Mouse (Mus musculus): ENCODE measurements at regions not wholly inside any gene's neighbourhood (a gene's known extent, or its start where the extent isn't known, plus 50 kb on each side); places are given as distances from the start of the nearest gene placed in this dataset.
A peak's percentile ranks its signal among the peaks of the same experiment; 100 is the strongest.
"Not testable (repeated sequence)": the region's sequence is repeated elsewhere in the genome, so short reads cannot be mapped to it uniquely, and the experiment has no call there.

DNA sequence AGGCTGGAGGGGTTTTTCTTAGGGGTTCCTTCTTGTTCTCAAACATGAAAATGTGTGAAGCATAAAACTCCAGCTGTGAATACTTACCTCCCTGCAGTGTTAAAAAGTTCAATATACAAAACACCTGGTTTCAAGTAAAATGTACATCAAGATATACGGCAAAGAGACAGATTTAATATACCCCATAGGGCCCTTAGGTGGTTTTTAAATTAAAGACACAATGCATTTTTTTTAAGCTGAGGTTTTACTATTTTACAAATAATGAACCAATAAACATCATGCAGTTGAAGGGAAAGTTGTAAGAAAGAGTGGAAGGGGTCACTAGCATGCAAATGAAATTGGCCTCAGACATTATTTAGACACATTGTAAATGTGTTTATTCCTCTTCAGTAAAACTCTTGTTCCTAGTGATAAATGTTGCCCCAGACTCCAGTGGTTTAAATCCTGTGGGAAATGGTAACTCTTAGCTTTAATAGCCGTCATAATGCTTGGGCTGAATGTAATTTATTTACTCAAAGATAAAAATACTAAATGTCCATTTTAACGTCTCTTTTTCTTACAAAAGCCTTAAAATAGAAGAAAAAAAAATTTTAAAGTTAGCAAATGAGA, 1337.9 kb downstream of the Efnb2 start:
- DNase-seq = no peak

DNA sequence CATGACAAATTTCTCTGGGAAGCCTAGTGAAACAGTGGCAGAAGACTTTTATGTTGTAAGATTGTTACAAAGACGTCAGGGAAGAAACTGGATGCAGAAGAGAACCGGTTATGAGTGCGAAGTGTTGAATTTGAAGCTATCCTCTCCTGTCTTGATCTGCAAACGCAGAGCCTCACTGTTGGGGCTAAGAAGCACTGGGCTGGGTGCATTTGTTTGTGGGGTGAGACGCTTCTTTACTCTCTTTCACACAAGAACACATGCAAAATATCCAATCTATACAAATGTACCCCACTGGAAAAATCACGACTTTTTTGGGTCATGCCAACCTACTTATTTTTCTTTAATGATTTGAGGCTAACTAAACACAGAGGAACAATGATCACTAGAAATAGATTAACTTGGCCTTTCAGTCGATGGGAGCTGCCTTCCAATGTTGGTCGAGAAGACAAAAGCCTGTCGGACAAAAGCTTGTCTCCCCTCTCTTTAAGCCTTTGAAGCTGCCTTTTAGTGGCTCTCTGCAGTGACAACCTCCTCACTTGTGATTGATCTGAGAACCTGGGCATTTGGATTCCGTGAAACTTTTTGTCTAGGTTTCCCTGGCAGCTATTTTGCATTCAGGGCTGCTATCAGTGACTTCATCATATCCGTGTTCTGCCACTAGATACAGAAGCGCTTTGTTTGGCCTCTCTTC, 1338.5 kb downstream of the Efnb2 start:
- DNase-seq = no peak

DNA sequence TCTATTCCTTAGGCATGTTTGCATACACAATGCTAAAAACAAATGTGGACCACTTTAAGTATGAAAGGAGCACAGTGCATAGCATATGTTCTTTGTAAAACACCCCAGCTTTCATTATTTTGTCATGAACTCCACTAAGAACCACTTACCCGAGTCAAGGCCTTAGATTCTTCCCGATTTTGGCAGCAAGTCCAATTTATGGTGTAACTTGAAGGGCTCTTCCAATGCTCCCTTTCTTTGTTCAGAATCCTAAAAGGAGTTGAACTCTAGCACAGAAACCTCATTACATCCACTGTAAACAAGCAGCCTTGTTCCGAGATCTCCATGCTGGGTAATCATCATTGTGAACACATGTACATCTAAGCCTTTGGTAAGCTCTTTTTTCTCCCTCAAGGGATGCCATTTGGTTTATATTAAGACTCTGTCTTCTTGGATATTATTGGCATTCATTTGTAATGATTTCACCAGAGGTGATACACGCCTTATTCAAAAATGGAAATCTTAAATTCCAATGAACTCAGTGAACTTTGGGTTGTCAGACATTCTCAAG, 1344.2 kb downstream of the Efnb2 start:
- no peak for DNase-seq

DNA sequence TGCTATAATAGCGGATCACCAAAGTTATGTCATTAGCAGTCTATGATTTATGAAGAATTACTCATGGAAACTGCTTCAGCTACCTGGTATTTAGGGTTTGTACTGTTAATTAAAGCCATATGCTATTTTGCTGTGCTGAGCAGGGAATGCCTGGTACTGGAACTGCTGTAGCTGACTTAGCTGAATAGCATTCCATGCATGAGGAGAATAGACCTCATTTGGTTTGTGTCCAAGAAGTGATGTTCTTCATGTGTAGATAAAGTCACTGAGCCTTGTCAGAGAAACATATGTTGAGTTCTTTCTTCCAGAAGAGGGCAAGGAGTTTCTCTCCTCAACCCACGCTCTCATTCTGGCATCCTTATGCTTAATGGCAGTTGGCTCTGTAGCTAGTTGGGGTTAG, 1351.8 kb downstream of the Efnb2 start:
- DNase-seq = no peak

DNA sequence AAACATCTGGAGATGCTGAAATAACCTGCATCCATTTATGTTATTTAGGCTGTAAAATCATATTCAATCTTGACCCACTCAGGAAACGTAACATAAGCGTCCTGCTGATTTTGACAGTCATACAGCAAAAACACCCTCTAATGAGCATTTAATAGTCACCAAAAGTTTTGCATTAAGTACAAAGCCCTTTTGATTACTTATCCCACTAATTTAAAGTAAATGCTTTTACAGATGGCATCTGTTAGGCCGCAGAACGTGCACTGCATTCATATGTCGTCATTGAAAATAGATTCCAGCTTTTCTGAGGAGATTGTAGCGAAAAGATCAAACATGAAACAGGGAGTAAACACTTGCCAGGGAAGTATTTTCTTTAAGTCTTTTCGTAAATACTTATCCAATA, 1371.7 kb downstream of the Efnb2 start:
- DNase-seq = no peak

DNA sequence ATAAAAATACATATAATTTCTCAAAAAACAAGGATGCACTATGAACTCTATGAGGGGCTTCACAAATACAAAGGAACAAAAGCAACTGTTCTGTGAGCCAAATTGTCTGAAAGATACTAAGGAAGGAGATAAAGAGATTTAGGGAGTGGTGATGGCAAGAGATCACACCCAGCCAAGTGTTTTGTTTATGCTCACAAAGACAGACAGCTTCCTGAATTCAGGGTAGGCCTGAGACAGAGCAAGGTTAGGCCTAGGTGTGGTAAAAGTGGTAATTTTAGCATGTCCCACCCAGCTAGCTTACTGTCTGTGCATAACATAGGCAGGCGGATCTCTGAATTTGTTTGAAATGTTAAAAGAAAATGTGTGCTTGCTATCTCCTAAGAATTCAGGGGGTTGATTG, 1374.5 kb downstream of the Efnb2 start:
- no peak for DNase-seq

DNA sequence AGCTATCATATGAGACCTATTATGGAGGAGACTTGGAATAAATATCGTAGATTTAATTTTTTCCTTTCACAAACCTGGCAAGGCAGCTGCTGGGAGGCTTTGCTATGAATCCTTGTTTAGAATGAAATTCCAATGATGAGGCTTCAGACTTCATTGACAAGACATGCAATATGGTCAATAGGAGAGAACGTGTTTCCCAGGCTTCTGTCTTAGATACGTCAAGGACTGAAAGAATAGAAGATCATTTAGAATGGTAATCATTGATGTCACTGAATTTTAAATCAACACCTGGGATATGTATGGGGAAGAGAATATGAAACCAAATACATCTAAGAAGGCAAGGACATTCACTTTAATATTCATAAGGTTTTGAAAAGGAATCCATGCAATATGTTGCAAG, 1393.6 kb downstream of the Efnb2 start:
- DNase-seq = no peak

DNA sequence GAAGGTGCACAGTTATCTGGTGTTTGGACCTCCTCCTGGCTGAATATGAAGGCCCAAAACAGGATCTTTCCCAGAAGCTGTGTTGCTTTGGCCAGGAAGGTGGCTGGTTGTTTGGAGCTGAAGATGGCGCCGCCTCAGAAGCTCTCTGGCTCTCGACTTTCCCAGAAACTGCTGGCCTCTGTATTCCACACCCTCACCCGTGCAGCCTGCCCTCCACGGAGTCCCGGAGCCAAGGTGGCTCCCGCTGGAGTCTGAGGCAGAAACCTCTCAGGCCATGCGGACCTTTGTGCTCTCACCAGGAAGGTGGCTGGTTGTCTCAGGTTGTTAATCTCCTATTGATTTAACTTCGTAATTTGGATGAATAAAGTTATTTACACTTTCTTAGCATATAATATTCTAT, 1406.7 kb downstream of the Efnb2 start:
- not testable (repeated sequence) for DNase-seq

DNA sequence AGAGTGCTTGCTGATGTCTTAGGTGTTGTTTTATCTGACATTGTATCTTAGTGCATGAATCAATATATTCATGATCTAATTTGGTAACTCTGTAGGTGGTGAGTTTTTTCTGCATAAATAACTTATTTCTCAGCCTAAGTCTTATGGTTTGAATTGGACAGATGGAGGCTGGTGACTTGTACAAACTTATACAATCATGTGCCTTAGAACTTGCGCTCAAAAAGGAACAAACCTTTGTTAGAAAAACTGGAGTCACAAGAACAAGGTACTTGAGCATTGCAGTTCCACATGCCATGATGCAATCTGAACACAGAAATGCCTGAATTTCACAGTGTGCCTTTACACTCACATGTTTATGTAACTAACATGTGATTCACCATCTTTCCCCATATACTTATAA, 1420.7 kb downstream of the Efnb2 start:
- DNase-seq = no peak

DNA sequence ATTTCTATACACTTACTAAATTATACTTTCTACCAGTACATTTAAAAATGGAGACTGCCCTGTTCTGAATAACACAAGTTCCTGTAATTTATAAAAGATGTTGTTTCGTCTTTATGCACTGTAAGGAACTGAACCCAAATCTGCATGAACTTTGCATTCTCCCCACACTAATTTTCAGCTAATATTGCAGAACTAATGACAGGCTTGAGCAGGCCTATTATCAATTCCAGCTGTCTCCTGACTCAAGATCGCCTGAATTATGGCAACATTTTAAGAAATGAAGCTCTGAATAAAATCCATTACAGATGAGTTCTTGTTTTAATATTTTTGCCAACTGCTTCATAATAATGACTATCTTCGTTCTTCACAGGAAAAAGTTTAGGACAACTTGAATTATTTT, 1427.0 kb downstream of the Efnb2 start:
- DNase-seq = no peak

DNA sequence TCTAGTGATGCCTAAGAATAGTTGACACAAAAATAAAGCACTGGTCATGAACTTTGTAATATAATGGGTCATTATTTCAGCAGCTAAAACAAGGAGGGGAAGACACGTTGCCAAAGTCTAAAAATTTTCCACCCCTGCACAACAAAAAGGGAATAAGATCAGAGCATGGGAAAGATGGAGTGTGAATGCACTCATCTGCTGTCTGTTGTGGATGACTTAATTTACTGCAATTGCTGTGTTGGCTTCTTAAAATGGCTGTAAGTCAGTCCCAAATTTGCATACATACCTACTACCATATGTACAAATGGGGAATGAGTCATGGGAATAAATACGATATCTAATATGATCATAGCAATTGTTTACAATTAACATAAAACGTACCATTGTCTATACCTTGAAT, 1441.7 kb downstream of the Efnb2 start:
- DNase-seq = no peak

DNA sequence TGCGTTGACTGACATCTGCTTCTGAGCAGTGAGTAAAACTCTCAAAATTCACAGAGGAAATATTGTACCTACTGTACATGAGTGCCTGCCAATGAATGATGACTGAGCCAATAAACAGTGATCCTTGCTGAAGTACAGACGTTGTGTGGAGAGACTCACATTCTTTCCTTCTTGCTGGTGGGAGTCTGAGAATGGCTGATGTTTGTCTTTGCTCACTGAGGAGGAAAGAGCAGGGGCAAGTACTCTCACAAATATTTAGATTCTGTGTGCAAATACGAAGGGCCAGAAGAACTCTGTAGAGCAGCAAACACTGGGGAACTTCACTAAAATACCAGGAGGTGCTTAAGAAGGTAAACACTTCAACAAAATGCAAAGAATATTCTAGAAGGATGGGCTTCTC, 1453.9 kb downstream of the Efnb2 start:
- no peak for DNase-seq

DNA sequence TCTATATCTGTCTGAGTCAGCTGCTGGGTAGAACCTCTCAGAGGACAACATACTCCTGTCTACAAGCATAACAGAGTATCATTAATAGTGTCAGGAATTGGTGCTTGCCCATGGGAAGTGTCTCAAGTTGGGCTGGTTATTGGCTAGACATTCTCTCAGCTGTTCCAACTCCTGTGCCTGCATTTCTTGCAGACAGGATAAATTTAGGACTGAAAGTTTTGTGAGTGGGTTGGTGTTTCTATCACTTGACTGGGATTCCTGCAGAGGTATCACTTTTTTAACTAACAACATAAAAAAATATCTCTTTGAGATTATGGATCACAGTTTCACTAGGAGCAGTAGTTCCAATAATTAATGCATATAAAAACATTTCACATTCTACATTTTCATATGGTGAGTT, 1454.4 kb downstream of the Efnb2 start:
- DNase-seq = no peak

DNA sequence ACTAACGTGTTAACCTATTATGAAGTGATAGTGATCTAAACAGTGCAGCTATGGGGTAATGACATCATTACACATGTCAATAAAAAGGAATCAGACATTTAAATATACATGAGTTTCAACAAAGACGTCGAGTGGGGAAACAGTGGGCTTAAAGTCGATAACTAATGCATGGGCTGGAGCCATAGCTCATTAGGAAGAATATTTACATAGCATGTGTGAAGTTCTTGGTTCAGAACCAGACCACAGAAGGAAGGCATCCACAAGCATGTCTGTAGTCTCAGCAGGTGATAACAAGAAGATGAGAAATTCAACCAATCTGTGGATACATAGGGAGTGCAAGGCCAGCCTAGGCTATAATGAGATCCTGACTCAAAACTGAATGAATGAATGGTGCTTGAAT, 1456.0 kb downstream of the Efnb2 start:
- no peak for DNase-seq

DNA sequence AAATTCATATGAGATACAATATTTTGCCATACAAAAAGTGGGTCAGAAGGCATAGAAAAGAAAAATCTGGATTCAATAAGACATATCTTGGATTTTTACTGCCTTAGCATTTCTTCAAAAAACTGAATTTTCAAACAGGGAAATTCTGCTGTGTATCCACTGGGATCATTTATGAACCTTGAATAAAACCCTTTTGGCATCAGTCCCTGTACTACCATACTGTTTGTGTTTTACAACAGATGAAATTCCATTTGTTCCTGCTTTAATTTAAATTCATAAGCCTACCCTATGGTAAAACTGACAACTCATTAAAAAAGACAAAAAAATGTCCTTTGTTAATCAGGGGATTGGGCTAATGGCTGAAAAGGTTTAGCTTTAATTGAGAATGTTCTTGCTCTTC, 1470.3 kb downstream of the Efnb2 start:
- no peak for DNase-seq

DNA sequence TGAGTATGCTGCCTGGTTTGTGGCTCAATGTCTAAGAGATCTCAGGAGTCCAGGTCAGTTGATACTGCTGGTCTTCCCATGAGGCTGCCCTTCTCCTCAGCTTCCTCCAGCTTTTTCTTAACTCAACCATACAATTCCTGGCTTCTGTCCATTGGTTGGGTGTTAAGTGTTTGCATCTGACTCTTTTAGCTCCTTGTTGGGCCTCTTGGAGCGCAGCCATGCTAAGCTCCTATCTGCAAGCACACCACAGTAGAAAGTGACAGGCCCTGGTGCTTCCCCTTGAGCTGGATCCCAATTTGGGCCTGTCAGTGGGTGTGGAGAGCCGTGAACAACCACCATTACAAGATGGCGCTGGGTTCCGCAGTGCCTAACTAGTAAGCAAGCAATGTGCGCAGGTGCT, 1497.7 kb downstream of the Efnb2 start:
- DNase-seq = no peak

DNA sequence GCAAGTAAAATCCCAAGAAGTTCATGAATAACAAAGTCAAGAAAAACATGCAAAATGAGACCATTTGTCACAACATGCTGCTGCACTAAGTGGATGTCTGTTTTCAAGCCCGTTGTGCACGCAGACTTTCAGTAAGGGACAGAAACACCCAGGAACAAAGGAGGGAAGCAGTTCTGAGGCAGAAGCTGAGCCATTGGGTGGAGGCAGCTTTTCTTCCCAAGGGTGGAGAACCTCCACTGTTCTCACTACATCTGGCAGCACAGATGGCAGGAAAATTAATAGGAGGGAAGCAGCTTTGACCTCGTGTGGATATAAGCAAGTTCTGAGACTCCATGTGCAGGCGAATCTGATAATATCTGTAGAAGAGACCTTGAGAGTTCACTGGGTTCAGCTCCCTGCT, 1529.3 kb downstream of the Efnb2 start:
- DNase-seq = no peak

DNA sequence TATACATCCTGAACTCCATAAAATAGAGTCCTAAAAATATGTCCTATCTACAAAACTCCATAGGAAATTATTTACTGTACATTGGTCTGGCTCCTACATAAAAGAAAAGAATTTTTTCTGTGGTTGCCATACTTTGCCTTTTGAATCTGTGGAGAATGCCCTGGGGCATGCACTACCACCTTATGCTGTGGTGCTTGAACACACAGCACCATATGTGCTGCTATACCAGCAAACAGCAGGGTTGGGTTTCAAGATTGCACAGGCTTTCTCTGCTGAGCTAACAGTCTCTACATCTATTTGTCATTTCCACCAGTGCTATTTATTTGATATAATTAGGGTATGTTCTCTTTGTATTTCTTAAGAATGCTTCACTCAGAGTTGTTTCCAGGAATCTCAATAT, 1552.2 kb downstream of the Efnb2 start:
- DNase-seq = no peak

DNA sequence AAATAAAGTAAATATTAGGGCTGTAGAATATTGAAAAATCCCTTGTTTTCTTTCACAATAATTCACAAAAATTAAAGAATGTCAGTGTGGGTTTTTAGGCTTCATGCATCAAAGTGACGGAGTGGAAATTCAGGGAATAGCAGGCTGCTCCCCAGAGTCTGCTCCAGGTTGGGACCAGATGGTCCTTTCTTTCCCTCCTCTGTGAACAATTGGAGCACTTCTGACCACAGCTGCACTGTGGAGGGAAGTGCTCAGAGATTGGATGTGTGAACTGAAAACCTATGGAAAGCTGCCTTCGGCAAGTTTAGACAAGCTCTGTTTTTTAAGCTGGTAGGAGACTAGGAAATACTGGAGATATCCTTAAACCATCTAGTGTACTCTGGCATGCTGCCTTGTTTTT, 1563.5 kb downstream of the Efnb2 start:
- DNase-seq = no peak

DNA sequence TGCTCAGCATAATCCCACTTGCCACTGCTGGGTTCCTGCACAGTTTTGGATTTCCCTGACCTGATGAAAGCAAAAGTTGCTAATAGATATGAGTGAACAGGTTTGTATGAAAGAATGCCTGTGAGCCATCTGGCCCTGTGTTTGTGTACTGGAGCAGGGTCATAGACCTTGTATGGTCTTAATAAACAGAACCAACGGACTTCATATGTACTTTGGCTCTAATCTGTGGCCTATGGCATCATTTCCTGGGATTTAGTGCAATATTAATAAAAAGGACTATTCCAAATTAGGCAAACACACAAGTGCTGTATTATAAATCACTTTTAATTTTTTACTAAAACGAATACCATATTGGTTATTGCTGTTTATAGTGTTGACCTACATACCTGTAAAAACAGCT, 1568.2 kb downstream of the Efnb2 start:
- no peak for DNase-seq

DNA sequence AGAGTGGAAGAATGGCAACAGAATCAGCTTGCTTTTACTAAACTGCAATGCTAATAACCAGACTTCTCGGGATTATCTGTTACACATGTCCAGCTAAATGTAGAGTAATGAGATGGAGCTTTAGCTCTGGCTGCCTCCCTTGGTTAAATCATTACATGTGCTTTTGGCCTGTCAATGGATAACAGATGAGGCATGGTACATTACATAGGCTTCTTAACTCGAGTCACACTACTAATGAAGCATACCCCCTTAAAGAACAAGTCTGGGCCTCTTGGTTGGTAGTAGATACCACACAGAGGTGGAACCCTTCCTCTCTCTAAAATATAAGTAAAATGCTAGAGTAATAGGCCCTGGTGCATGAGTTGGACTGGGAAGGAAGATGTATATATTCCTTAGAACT, 1572.9 kb downstream of the Efnb2 start:
- DNase-seq = no peak

DNA sequence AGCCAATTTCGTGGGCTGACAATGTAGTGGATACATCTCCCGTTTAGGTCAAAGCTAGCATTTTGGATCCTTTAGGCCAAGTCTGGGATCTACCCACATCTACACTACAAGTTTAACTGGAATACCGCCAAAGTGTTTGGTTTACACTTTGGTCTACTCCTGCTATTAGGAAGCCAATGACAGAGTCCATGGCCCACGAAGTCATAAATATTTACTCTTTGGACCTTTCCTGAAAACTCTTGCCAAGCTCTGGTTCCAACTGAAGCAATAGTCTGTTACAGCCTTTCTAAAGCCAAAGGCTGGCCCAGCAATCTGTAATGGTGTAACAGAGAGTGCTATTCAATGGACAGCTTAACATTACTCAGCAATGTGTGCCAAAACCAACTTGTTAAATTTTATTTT, 1600.8 kb downstream of the Efnb2 start:
- peak; percentile 3 for DNase-seq

DNA sequence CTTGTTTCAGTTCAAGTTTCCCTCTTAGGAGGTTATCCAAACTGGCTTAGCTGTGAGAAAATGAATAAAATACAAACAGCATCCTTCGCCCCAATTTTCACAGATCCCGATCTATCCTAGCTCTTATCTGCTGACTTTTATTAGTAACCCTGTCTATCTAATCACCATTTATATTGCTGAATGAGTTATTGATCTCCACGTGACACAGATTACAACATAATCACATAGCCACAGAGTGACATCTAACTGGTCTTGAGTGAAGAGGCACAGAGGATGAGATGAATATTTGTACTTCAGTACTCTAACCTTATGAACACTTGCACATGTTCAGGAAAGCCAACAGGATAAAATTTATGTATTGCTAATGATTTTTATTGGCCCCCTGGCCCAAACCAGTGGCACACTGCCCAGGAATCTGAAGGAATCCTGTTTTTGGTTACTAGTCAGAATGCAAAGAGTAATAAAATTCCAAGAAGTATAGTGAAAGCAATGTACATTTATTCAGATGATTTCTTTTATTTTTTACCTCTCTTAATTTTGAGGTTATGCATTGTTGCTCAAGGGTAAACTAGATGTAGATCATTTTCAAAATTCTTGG, 1634.7 kb downstream of the Efnb2 start:
- no peak for DNase-seq

DNA sequence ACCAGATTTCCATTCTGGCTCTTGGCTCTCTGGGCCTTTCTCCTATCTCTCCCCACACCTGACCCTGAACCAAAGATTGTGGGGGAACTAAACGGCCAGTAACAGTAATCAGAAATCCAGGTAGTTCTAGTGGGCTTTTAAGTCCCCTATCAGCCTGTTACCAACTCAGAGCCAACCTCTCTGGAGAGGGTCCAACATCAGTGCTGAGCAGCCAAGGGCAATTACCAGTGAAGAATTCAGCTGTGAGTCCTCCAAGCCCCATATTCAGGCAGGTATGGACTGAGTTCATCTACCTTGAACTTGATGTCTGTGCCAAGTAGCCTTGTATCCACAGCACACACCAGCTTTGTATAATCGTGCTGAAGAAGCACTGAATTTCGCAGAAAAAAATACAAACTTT, 1636.7 kb downstream of the Efnb2 start:
- DNase-seq = no peak

DNA sequence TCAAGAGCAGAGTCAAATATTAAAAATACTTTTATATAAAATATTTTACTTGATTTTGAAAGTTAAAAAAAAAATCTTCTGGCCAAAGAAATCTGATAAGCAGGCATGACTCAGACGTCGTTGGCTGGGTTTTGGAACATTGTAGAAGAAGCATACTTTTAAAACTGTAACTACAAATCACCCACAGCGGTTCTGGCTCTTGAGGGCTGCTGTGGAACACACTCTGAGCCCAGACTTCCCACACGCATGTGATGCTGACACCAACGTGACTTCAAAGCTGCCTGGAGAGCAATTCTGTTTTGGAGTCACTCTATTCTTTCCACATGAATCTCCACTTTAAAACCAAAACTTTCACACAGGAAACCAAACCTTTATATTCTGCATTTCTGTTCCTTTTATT, 1649.2 kb downstream of the Efnb2 start:
- no peak for DNase-seq

All from kidney, adult 18-20 months (tissue).